Mouse (Mus musculus): ENCODE measurements around the gene Cdca5. TPM values are rescaled to one million over a fixed set of nuclear protein-coding genes. Genes with fewer than 3 reads are reported as not detected.

Gene Cdca5
- polyA plus RNA-seq, 1 experiment from 2014 or later, result 66.2 TPM

- Histone ChIP-seq H3K9me3 (no peaks in the 10 kb centered on the region), H3K27me3 (replicated peaks; ENCODE audit: low read depth, poor library complexity, severe bottlenecking) (no peaks in the 10 kb centered on the region), H3K27ac (replicated peaks) (peak within 1 kb of the TSS; percentile 99), H3K4me1 (peaks cover 22% of the 10 kb centered on the region), H3K4me3 (peak within 1 kb of the TSS; percentile 88), H3K36me3 (replicated peaks) (peaks cover 29% of the 10 kb centered on the region)
- DNase-seq (ENCODE audit: low spot score), result peak; percentile 96
- WGBS, result under 1% methylated on average over 68 of the region's 68 CpGs
Observed at GRCm38 (mm10) chr19:6140678-6141393, 56.1 kb downstream of the Cdca5 start, which contains the start of gene Batf2. Gene Batf2 (plus strand): TSS chr19:6140983.

GRCm38 (mm10) chr19:6141394-6141749 lies 56.6 kb downstream of the Cdca5 start, which contains the start of gene Arl2:
Gene Arl2 (minus strand): TSS chr19:6141548.
- under 1% methylated on average over 15 of the region's 15 CpGs for WGBS
- peak within 1 kb of the TSS; percentile 99 for H3K27ac ChIP-seq (replicated peaks)
- peaks cover 23% of the 10 kb centered on the region for H3K36me3 ChIP-seq (replicated peaks)
- H3K4me1 ChIP-seq, result peaks cover 21% of the 10 kb centered on the region
- H3K4me3 ChIP-seq, result peak within 1 kb of the TSS; percentile 88
- peak; percentile 85 for DNase-seq (ENCODE audit: low spot score)
- H3K9me3 ChIP-seq, result no peaks in the 10 kb centered on the region
- no peaks in the 10 kb centered on the region for H3K27me3 ChIP-seq (replicated peaks; ENCODE audit: low read depth, poor library complexity, severe bottlenecking)

Small RNA genes lying within 50 kb of the gene (microRNA-seq; reads per million reads assigned to microRNA genes)
- 4.0 reads per million, percentile 8 among the genes with 10 or more reads in this experiment for gene Mir6988

Other genes starting within 250 kb of the Cdca5 start
- gene Frmd8, start 209.7 kb upstream of the Cdca5 start, polyA plus RNA-seq (2016; fragmentation: Nextera tagmentation; extraction: Ambion mirVana), result 44.6 and 45.4 TPM in 2 replicates
- gene Slc25a45, start 207.2 kb upstream of the Cdca5 start, polyA plus RNA-seq (2016; fragmentation: Nextera tagmentation; extraction: Ambion mirVana), result 2.5 and 2.9 TPM in 2 replicates
- 6.8 and 7.4 TPM in 2 replicates for gene Tigd3, start 190.8 kb upstream of the Cdca5 start, polyA plus RNA-seq (2016; fragmentation: Nextera tagmentation; extraction: Ambion mirVana)
- gene Dpf2, start 172.0 kb upstream of the Cdca5 start, polyA plus RNA-seq (2016; fragmentation: Nextera tagmentation; extraction: Ambion mirVana), result 231 and 251 TPM in 2 replicates
- 1.5 and 2.2 TPM in 2 replicates for gene Cdc42ep2, start 160.2 kb upstream of the Cdca5 start, polyA plus RNA-seq (2016; fragmentation: Nextera tagmentation; extraction: Ambion mirVana)
- 119 and 120 TPM in 2 replicates for gene Pola2, start 120.8 kb upstream of the Cdca5 start, polyA plus RNA-seq (2016; fragmentation: Nextera tagmentation; extraction: Ambion mirVana)
- not detected in 2 replicates for gene Slc22a20, start 98.8 kb upstream of the Cdca5 start, polyA plus RNA-seq (2016; fragmentation: Nextera tagmentation; extraction: Ambion mirVana)
- 2.9 and 3.2 TPM in 2 replicates for gene Capn1, start 69.1 kb upstream of the Cdca5 start, polyA plus RNA-seq (2016; fragmentation: Nextera tagmentation; extraction: Ambion mirVana)
- gene Syvn1, start 38.4 kb upstream of the Cdca5 start, polyA plus RNA-seq (2016; fragmentation: Nextera tagmentation; extraction: Ambion mirVana), result 34.5 and 38.1 TPM in 2 replicates
- gene Mrpl49, start 27.2 kb upstream of the Cdca5 start, polyA plus RNA-seq (2016; fragmentation: Nextera tagmentation; extraction: Ambion mirVana), result 82.5 and 84.6 TPM in 2 replicates
- gene Fau, start 27.1 kb upstream of the Cdca5 start, polyA plus RNA-seq (2016; fragmentation: Nextera tagmentation; extraction: Ambion mirVana), result 831 and 861 TPM in 2 replicates
- 33.8 and 35.6 TPM in 2 replicates for gene Znhit2, start 23.8 kb upstream of the Cdca5 start, polyA plus RNA-seq (2016; fragmentation: Nextera tagmentation; extraction: Ambion mirVana)
- 30.3 and 31.4 TPM in 2 replicates for gene Tm7sf2, start 16.6 kb upstream of the Cdca5 start, polyA plus RNA-seq (2016; fragmentation: Nextera tagmentation; extraction: Ambion mirVana)
- gene Vps51, start 7.8 kb upstream of the Cdca5 start, polyA plus RNA-seq (2016; fragmentation: Nextera tagmentation; extraction: Ambion mirVana), result 70.5 and 71.9 TPM in 2 replicates
- gene Tmem262, start 5.0 kb upstream of the Cdca5 start, polyA plus RNA-seq (2016; fragmentation: Nextera tagmentation; extraction: Ambion mirVana), result not detected in 2 replicates
- 2.0 TPM in 2 replicates for gene Gm28374, start 2.7 kb upstream of the Cdca5 start, polyA plus RNA-seq (2016; fragmentation: Nextera tagmentation; extraction: Ambion mirVana)
- gene Zfpl1, start within 50 bp of the Cdca5 start, polyA plus RNA-seq (2016; fragmentation: Nextera tagmentation; extraction: Ambion mirVana), result 75.7 and 79.7 TPM in 2 replicates
- gene AC131692.1, start 9.4 kb downstream of the Cdca5 start, polyA plus RNA-seq (2016; fragmentation: Nextera tagmentation; extraction: Ambion mirVana), result 0.41 and 0.56 TPM in 2 replicates
- gene Naaladl1, start 20.8 kb downstream of the Cdca5 start, polyA plus RNA-seq (2016; fragmentation: Nextera tagmentation; extraction: Ambion mirVana), result 0.87 and 0.89 TPM in 2 replicates
- 66.1 and 67.7 TPM in 2 replicates for gene Sac3d1, start 33.7 kb downstream of the Cdca5 start, polyA plus RNA-seq (2016; fragmentation: Nextera tagmentation; extraction: Ambion mirVana)
- gene Snx15, start 43.3 kb downstream of the Cdca5 start, polyA plus RNA-seq (2016; fragmentation: Nextera tagmentation; extraction: Ambion mirVana), result 29.1 and 30.2 TPM in 2 replicates
- not detected in 2 replicates for gene Batf2, start 56.0 kb downstream of the Cdca5 start, polyA plus RNA-seq (2016; fragmentation: Nextera tagmentation; extraction: Ambion mirVana)
- gene Arl2, start 56.6 kb downstream of the Cdca5 start, polyA plus RNA-seq (2016; fragmentation: Nextera tagmentation; extraction: Ambion mirVana), result 111 and 112 TPM in 2 replicates
- gene Majin, start 99.4 kb downstream of the Cdca5 start, polyA plus RNA-seq (2016; fragmentation: Nextera tagmentation; extraction: Ambion mirVana), result not detected in 2 replicates
- gene Gpha2, start 141.4 kb downstream of the Cdca5 start, polyA plus RNA-seq (2016; fragmentation: Nextera tagmentation; extraction: Ambion mirVana), result 0.98 and 1.3 TPM in 2 replicates
- gene Ppp2r5b, start 150.9 kb downstream of the Cdca5 start, polyA plus RNA-seq (2016; fragmentation: Nextera tagmentation; extraction: Ambion mirVana), result 25.5 and 26.3 TPM in 2 replicates
- gene Atg2a, start 156.7 kb downstream of the Cdca5 start, polyA plus RNA-seq (2016; fragmentation: Nextera tagmentation; extraction: Ambion mirVana), result 12.5 and 13.6 TPM in 2 replicates
- 81.8 and 83.5 TPM in 2 replicates for gene Ehd1, start 191.7 kb downstream of the Cdca5 start, polyA plus RNA-seq (2016; fragmentation: Nextera tagmentation; extraction: Ambion mirVana)
- 0.12 and 0.39 TPM in 2 replicates for gene Cdc42bpg, start 221.5 kb downstream of the Cdca5 start, polyA plus RNA-seq (2016; fragmentation: Nextera tagmentation; extraction: Ambion mirVana)
- gene Men1, start 250.0 kb downstream of the Cdca5 start, polyA plus RNA-seq (2016; fragmentation: Nextera tagmentation; extraction: Ambion mirVana), result 122 and 130 TPM in 2 replicates

Measured in embryonic facial prominence, embryonic 10.5 days (tissue).